Mouse (Mus musculus) midbrain, embryonic 13.5 days (tissue): ENCODE data around the gene Bcl7a. TPM values are rescaled to one million over a fixed set of nuclear protein-coding genes. Genes with fewer than 3 reads are reported as not detected.

ENCODE experiments used
- ATAC-seq: fragments of 200-750 bp; cut with Nextera tagmentation; 2 replicates; pipeline ENCODE4 v1.8.0; 2017; ENCODE audit warnings: mild to moderate bottlenecking, moderate TSS enrichment, moderate library complexity
- H3K27ac ChIP-seq: fragments of 300-500 bp; sonication (generic); 2 replicates; pipeline ENCODE4 v1.5.1; 2015; ENCODE audit warnings: inconsistent platforms, mild to moderate bottlenecking, moderate library complexity
- H3K27me3 ChIP-seq: fragments of 300-500 bp; sonication (generic); 2 replicates; pipeline ENCODE4 v1.6.1; 2015; ENCODE audit warnings: mild to moderate bottlenecking, inconsistent platforms
- H3K36me3 ChIP-seq: fragments of 300-500 bp; sonication (generic); 2 replicates; pipeline ENCODE4 v1.6.1; 2015; ENCODE audit warnings: mild to moderate bottlenecking, inconsistent platforms
- H3K4me1 ChIP-seq: fragments of 300-500 bp; sonication (generic); replicated peaks from 2 replicates; pipeline ENCODE4 v1.6.1; 2015; ENCODE audit warnings: inconsistent platforms
- H3K4me2 ChIP-seq: fragments of 300-500 bp; sonication (generic); replicated peaks from 2 replicates; pipeline ENCODE4 v1.6.1; 2015; ENCODE audit warnings: moderate library complexity, mild to moderate bottlenecking, inconsistent platforms
- H3K4me3 ChIP-seq: fragments of 300-500 bp; sonication (generic); replicated peaks from 2 replicates; pipeline ENCODE4 v1.5.1; 2015; ENCODE audit warnings: mild to moderate bottlenecking, inconsistent platforms
- H3K9ac ChIP-seq: fragments of 300-500 bp; sonication (generic); replicated peaks from 2 replicates; pipeline ENCODE4 v1.6.1; 2015; ENCODE audit warnings: mild to moderate bottlenecking, inconsistent platforms
- H3K9me3 ChIP-seq: fragments of 300-500 bp; sonication (generic); 2 replicates; pipeline ENCODE4 v1.6.1; 2016; ENCODE audit warnings: mild to moderate bottlenecking, inconsistent platforms
- WGBS: fragments of 180-500 bp; shearing (Covaris S2); methylation state at CpG from one replicate; pipeline ENCODE4 v1.1.7; 2015; 5-methylcytosine and 5-hydroxymethylcytosine counted together
- polyA plus RNA-seq: library from polyadenylated mRNA; unstranded; fragments of >200 nt; fragmentation: Nextera tagmentation; extraction: Ambion mirVana; gene quantifications from 2 replicates; pipeline ENCODE4 v1.2.1, GENCODE M21; 2015

Bcl7a gene
- polyA plus RNA-seq, 1 experiment from 2014 or later, result 53.0 TPM

- no peak overlapping the region for H3K9ac ChIP-seq
- H3K4me2 ChIP-seq, result no peak overlapping the region
- H3K4me1 ChIP-seq, result peaks cover 22% of the 10 kb centered on the region
- no peaks in the 10 kb centered on the region for H3K9me3 ChIP-seq
- H3K36me3 ChIP-seq, result no peaks in the 10 kb centered on the region
- H3K27ac ChIP-seq, result no peak overlapping the region
- no peaks in the 10 kb centered on the region for H3K27me3 ChIP-seq
- 68% methylated on average over 12 of the region's 12 CpGs for WGBS
- ATAC-seq, result no peak
- H3K4me3 ChIP-seq, result no peak overlapping the region
Measured at GRCm38 (mm10) chr5:123313058-123313630, 30.5 kb upstream of the Bcl7a start.

- Histone ChIP-seq H3K4me3 (no peak overlapping the region), H3K9ac (no peak overlapping the region), H3K4me2 (no peak overlapping the region), H3K9me3 (no peaks in the 10 kb centered on the region), H3K27ac (no peak overlapping the region), H3K36me3 (no peaks in the 10 kb centered on the region), H3K27me3 (no peaks in the 10 kb centered on the region), H3K4me1 (peaks cover 23% of the 10 kb centered on the region)
- 62% methylated on average over 11 of the region's 11 CpGs for WGBS
- no peak for ATAC-seq
Measured at GRCm38 (mm10) chr5:123313851-123314380, 29.7 kb upstream of the Bcl7a start.

- WGBS, result 27% methylated on average over 10 of the region's 10 CpGs
- H3K9me3 ChIP-seq, result no peaks in the 10 kb centered on the region
- H3K4me1 ChIP-seq, result peaks cover 18% of the 10 kb centered on the region
- no peak for ATAC-seq
- no peaks in the 10 kb centered on the region for H3K36me3 ChIP-seq
- H3K27ac ChIP-seq, result 0 out of 2 replicates have a peak overlapping the region, but pooled peaks have one; percentile 14
- H3K4me3 ChIP-seq, result no peak overlapping the region
- no peak overlapping the region for H3K9ac ChIP-seq
- no peak overlapping the region for H3K4me2 ChIP-seq
- H3K27me3 ChIP-seq, result no peaks in the 10 kb centered on the region
Measured at GRCm38 (mm10) chr5:123315219-123315866, 28.3 kb upstream of the Bcl7a start.

- Histone ChIP-seq H3K9me3 (no peaks in the 10 kb centered on the region), H3K27ac (no peak overlapping the region), H3K27me3 (no peaks in the 10 kb centered on the region), H3K4me1 (peaks cover 18% of the 10 kb centered on the region), H3K9ac (no peak overlapping the region), H3K4me3 (no peak overlapping the region), H3K4me2 (no peak overlapping the region), H3K36me3 (no peaks in the 10 kb centered on the region)
- ATAC-seq, result no peak
- WGBS, result 38% methylated on average over 6 of the region's 6 CpGs
Measured at GRCm38 (mm10) chr5:123317992-123318391, 25.6 kb upstream of the Bcl7a start.

GRCm38 (mm10) chr5:123320136-123320535, 23.5 kb upstream of the Bcl7a start:
- Histone ChIP-seq H3K36me3 (no peaks in the 10 kb centered on the region), H3K27ac (no peak overlapping the region), H3K4me3 (no peak overlapping the region), H3K27me3 (no peaks in the 10 kb centered on the region), H3K9ac (no peak overlapping the region), H3K4me2 (no peak overlapping the region), H3K9me3 (no peaks in the 10 kb centered on the region), H3K4me1 (peaks cover 26% of the 10 kb centered on the region)
- WGBS, result over 99% methylated on average over 3 of the region's 3 CpGs
- no peak for ATAC-seq

- no peaks in the 10 kb centered on the region for H3K9me3 ChIP-seq
- H3K36me3 ChIP-seq, result no peaks in the 10 kb centered on the region
- H3K4me3 ChIP-seq, result no peak overlapping the region
- ATAC-seq, result 0 out of 2 replicates have a peak, but pooled peaks have one; percentile 45
- H3K4me1 ChIP-seq, result peaks cover 22% of the 10 kb centered on the region
- H3K9ac ChIP-seq, result peak overlapping the region; percentile 46; the same call in 1 of the 2 replicates
- H3K27ac ChIP-seq, result 0 out of 2 replicates have a peak overlapping the region, but pooled peaks have one; percentile 2
- H3K27me3 ChIP-seq, result no peaks in the 10 kb centered on the region
- 3% methylated on average over 15 of the region's 15 CpGs for WGBS
- peak overlapping the region; percentile 38 for H3K4me2 ChIP-seq
Measured at GRCm38 (mm10) chr5:123324242-123324641, 19.4 kb upstream of the Bcl7a start.

GRCm38 (mm10) chr5:123326006-123326750, 17.5 kb upstream of the Bcl7a start:
- ATAC-seq, result no peak
- no peaks in the 10 kb centered on the region for H3K36me3 ChIP-seq
- no peaks in the 10 kb centered on the region for H3K9me3 ChIP-seq
- no peak overlapping the region for H3K4me2 ChIP-seq
- H3K4me3 ChIP-seq, result no peak overlapping the region
- 56% methylated on average over 15 of the region's 15 CpGs for WGBS
- peaks cover 22% of the 10 kb centered on the region for H3K4me1 ChIP-seq
- H3K27ac ChIP-seq, result no peak overlapping the region
- H3K27me3 ChIP-seq, result no peaks in the 10 kb centered on the region
- H3K9ac ChIP-seq, result no peak overlapping the region

GRCm38 (mm10) chr5:123326751-123327148, 16.9 kb upstream of the Bcl7a start:
- Histone ChIP-seq H3K36me3 (no peaks in the 10 kb centered on the region), H3K27me3 (no peaks in the 10 kb centered on the region), H3K9me3 (no peaks in the 10 kb centered on the region), H3K27ac (no peak overlapping the region), H3K4me1 (peaks cover 22% of the 10 kb centered on the region), H3K4me3 (no peak overlapping the region), H3K4me2 (no peak overlapping the region), H3K9ac (no peak overlapping the region)
- 63% methylated on average over 9 of the region's 9 CpGs for WGBS
- no peak for ATAC-seq

GRCm38 (mm10) chr5:123327686-123328085, 15.9 kb upstream of the Bcl7a start:
- H3K9me3 ChIP-seq, result no peaks in the 10 kb centered on the region
- H3K9ac ChIP-seq, result no peak overlapping the region
- H3K27ac ChIP-seq, result no peak overlapping the region
- 92% methylated on average over 8 of the region's 8 CpGs for WGBS
- peaks cover 22% of the 10 kb centered on the region for H3K4me1 ChIP-seq
- no peak for ATAC-seq
- H3K4me2 ChIP-seq, result no peak overlapping the region
- no peaks in the 10 kb centered on the region for H3K27me3 ChIP-seq
- no peak overlapping the region for H3K4me3 ChIP-seq
- H3K36me3 ChIP-seq, result no peaks in the 10 kb centered on the region

GRCm38 (mm10) chr5:123333566-123333965, 10.1 kb upstream of the Bcl7a start:
- Histone ChIP-seq H3K27me3 (no peaks in the 10 kb centered on the region), H3K9me3 (no peaks in the 10 kb centered on the region), H3K4me3 (no peak overlapping the region), H3K4me2 (no peak overlapping the region), H3K9ac (no peak overlapping the region), H3K36me3 (no peaks in the 10 kb centered on the region), H3K4me1 (peaks cover 11% of the 10 kb centered on the region; the same call in 1 of the 2 replicates), H3K27ac (no peak overlapping the region)
- no peak for ATAC-seq
- 78% methylated on average over 6 of the region's 6 CpGs for WGBS

- no peak overlapping the region for H3K27ac ChIP-seq
- 42% methylated on average over 4 of the region's 4 CpGs for WGBS
- no peak overlapping the region for H3K4me3 ChIP-seq
- H3K9me3 ChIP-seq, result no peaks in the 10 kb centered on the region
- H3K4me1 ChIP-seq, result peaks cover 11% of the 10 kb centered on the region; the same call in 1 of the 2 replicates
- no peak for ATAC-seq
- H3K27me3 ChIP-seq, result no peaks in the 10 kb centered on the region
- H3K36me3 ChIP-seq, result no peaks in the 10 kb centered on the region
- no peak overlapping the region for H3K4me2 ChIP-seq
- no peak overlapping the region for H3K9ac ChIP-seq
Measured at GRCm38 (mm10) chr5:123336205-123336961, 7.3 kb upstream of the Bcl7a start.
